Mouse (Mus musculus) kidney, adult 2 months (tissue): ENCODE data around the gene Defb25. TPM values are rescaled to one million over a fixed set of nuclear protein-coding genes. Genes with fewer than 3 reads are reported as not detected.

Source experiments
- DNase-seq: peaks from one replicate; pipeline ENCODE4 v3.0.0; 2021
- H3K27ac ChIP-seq: fragments of 200-500 bp; 2 replicates; pipeline ENCODE4 v1.5.1; 2012; ENCODE audit warnings: low read depth, low read length, control low read depth, inconsistent platforms; ENCODE audit not compliant: insufficient read depth
- H3K27me3 ChIP-seq: fragments of 200-500 bp; replicated peaks from 2 replicates; pipeline ENCODE4 v1.6.1; 2012; ENCODE audit warnings: mild to moderate bottlenecking, moderate library complexity, low read length, inconsistent platforms; ENCODE audit not compliant: control insufficient read depth, insufficient read depth
- H3K36me3 ChIP-seq: fragments of 200-500 bp; 2 replicates; pipeline ENCODE4 v1.6.1; 2012; ENCODE audit warnings: mild to moderate bottlenecking, moderate library complexity, low read length, inconsistent platforms; ENCODE audit not compliant: control insufficient read depth, insufficient read depth
- H3K4me1 ChIP-seq: fragments of 200-500 bp; 2 replicates; pipeline ENCODE4 v1.6.1; 2011; ENCODE audit warnings: low read length; ENCODE audit not compliant: control insufficient read depth, insufficient read depth
- H3K4me3 ChIP-seq: fragments of 200-500 bp; 2 replicates; pipeline ENCODE4 v1.5.1; 2011; ENCODE audit warnings: mild to moderate bottlenecking, low read depth, low read length, control low read depth; ENCODE audit not compliant: insufficient read depth
- CTCF ChIP-seq: fragments of 200-500 bp; conservative IDR thresholded peaks from 2 replicates; pipeline ENCODE4 v1.5.1; 2011; ENCODE audit warnings: low read depth, mild to moderate bottlenecking, control low read depth, low read length, moderate library complexity, mixed read lengths; ENCODE audit not compliant: insufficient read depth, insufficient read length
- POLR2A ChIP-seq: fragments of 200-500 bp; IDR thresholded peaks from one replicate; pipeline ENCODE4 v1.6.1; 2011; ENCODE audit warnings: low read depth, low read length, control low read depth
- WGBS: fragments of 180-500 bp; shearing (Covaris S2); methylation state at CpG from one replicate; pipeline ENCODE4 v1.1.7; 2018; 5-methylcytosine and 5-hydroxymethylcytosine counted together
- polyA plus RNA-seq: library from polyadenylated mRNA; depleted of rRNA; stranded (reverse); fragments of >200 nt; gene quantifications from 2 replicates; pipeline ENCODE4 v1.2.3, GENCODE M21; 2012

Defb25 gene
- polyA plus RNA-seq, 1 experiment = 1.0 TPM

DNA sequence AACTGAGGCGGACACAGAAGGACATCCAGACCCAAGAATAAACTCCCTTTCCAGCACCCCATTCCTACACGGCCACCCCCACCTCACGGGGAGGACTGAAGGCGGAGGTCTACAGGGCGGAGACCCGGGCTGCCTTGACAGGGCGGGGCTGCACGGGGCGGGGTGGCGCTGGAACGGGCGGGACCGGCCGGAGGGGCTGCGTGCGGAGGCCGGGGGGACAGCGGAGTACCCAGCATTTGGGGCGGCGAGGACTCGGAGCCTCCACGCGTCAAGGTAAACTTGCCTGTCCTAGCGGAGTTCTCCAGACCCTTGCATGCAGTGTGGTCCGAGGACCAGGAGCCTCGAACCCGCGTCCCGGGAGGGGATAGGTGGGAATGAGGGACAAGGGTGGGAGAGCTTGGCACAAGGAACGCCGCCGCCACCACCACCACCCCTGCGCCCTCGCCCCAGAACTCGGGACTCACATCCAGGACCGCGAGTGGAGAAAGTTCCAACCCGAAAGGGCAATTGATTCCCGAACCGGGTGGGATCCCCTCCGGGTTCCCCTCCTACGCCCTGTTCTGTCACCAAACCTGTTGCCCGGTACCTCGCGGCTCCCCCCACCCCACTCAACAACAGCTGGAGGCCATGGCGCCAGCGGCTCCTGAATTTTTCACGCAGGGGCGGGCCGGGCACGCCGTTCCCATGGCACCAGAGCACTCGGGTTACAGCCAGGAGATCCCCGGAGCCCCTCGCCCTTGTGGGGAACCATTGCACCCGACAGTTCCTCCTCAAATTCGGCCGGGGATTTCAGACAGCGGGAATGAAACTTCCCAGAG, 4.1 kb upstream of the Defb25 start, which contains the start of gene Rem1:
Rem1 (plus strand) TSS at position 178 of the 818 bp plus-strand sequence.
- Histone ChIP-seq H3K27me3 (no peaks in the 10 kb centered on the region), H3K4me1 (no peaks in the 10 kb centered on the region), H3K4me3 (peak within 1 kb of the TSS; percentile 51), H3K36me3 (no peaks in the 10 kb centered on the region), H3K27ac (peak within 1 kb of the TSS; percentile 58)
- TF ChIP-seq POLR2A (no peak), CTCF (no peak)
- DNase-seq = peak; percentile 48
- WGBS = 2% methylated on average over 57 of the region's 59 CpGs

DNA sequence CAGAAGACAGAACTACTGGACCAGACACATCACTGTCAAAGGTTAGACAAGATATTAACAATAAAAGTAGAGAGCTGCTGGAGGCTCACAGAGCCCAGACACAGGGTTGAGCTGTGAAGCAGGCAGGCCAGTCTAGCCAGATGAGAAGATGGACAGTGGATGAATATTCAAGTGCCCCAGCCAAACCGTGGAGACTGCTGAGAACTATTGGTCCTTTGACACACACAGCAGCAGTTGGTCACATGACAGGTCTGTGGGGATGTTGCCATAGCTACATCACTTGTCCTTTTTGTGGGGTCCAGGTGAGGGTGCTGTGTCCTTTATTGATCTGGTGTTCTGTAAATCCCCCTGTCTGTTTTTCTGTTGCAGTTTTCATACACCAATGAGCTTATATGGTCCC, 2.4 kb upstream of the Defb25 start:
- TF ChIP-seq POLR2A = no peak
- no peak for TF ChIP-seq CTCF
- no peak overlapping the region for H3K4me3 ChIP-seq

DNA sequence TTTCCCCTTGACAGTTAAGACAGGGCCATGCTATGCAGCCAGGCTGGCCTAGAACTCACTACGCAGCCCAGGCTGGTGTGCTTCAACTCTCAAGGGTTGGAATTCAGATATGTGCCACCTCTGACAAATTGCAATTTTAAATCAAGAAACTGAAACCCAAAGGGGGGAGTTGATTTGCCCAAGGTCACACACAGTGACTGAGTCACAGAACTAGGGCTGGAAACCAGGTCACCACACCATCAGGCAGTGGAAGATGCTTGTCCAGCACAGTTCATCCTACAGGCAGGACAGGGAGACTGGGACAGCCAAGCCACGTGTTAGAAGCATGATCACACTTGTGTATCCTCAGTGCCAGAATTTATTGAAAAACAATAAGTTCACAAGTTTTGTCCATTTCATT, 1.7 kb upstream of the Defb25 start:
- Histone ChIP-seq H3K4me1 (no peaks in the 10 kb centered on the region), H3K4me3 (no peak overlapping the region), H3K27ac (no peak overlapping the region), H3K27me3 (no peaks in the 10 kb centered on the region), H3K36me3 (no peaks in the 10 kb centered on the region)
- 86% methylated on average over 2 of the region's 2 CpGs for WGBS
- TF ChIP-seq CTCF (no peak), POLR2A (no peak)
- DNase-seq = no peak

More for the DNA sequence above, 2.4 kb upstream of the Defb25 start:
- Histone ChIP-seq H3K27ac (no peak overlapping the region), H3K36me3 (no peaks in the 10 kb centered on the region), H3K27me3 (no peaks in the 10 kb centered on the region), H3K4me1 (no peaks in the 10 kb centered on the region)
- 26% methylated on average over 1 of the region's 1 CpGs for WGBS
- no peak for DNase-seq

DNA sequence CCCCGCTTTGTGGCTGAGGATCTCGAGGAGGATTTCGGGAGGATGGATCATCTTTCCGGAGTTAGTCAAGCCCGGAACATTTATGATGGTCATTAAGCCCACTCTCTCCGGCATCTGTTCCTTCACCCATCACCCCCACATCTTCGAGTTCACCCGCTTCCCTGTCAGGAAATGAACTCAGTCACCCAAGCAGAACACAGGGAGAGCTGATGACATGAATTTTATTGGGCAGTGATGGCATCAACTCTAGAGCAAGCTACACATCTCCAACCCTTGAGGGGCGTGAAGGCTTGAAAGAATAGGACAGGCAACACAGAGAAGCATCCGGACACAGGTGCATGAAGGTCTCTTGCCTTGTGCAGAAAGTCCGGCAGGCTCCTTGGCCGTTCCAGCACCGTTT, 702 bp downstream of the Defb25 start:
- DNase-seq = no peak
- Histone ChIP-seq H3K27me3 (no peaks in the 10 kb centered on the region), H3K4me1 (no peaks in the 10 kb centered on the region), H3K36me3 (no peaks in the 10 kb centered on the region), H3K4me3 (no peak overlapping the region), H3K27ac (no peak overlapping the region)
- TF ChIP-seq CTCF (no peak), POLR2A (no peak)
- WGBS = 28% methylated on average over 13 of the region's 13 CpGs

DNA sequence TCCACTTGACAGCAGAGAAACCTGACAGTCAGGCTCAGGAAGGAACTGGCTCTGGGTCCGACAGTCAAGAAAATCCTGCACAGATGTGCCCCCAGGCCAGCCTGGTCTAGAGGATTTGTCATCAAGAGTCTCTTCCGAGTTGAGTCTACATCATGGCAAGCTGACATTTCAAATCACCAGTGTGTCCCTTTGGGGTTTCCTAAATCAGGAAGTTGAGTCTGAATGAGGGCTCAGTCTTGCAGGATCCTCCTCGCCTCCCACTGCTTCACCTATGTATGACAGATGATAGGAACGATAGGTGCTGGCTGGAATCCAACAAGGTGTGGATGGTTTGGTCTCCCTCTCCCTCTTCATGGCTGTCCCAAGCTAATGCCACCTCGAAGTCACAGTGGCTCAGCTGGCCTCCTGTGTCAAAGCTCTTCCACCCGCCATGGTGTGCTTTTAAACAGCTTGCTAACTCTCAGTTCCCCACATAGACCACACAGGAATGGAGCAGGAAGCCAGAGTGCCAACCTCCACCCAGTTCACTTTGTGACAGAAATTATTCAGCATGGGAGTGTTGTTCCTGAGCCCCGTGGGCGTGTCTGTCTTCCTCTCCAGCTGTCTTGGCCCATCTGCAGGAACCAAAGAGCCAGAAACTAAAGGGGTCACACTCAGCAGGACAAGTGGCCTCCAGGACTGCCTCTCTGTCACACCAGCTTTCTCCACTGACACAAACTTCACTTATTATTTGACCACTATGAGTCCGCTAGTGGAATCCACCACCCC, 2.3 kb downstream of the Defb25 start:
- Histone ChIP-seq H3K4me1 (no peaks in the 10 kb centered on the region), H3K36me3 (no peaks in the 10 kb centered on the region), H3K27ac (no peak overlapping the region), H3K4me3 (no peak overlapping the region), H3K27me3 (no peaks in the 10 kb centered on the region)
- WGBS = 55% methylated on average over 9 of the region's 9 CpGs
- no peak for TF ChIP-seq CTCF
- TF ChIP-seq POLR2A = no peak
- DNase-seq = peak; percentile 36

DNA sequence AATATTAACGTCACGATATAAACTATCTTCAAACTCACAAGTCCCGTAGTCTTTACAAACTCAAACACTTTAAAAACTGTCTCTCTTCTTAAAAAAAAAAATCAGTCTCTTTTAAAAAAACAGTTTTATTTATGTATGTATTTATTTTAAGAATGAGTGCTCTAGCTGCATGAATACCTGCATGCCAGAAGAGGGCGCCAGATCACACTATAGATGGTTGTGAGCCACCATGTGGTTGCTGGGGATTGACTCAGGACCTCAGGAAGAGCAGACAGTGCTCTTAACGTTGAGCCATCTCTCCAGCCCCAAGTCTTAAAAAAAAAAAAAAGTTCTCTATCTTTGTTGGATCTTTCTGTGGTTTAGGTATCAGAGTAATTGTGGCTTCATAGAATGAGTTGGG, 5.5 kb downstream of the Defb25 start:
- Histone ChIP-seq H3K27me3 (no peaks in the 10 kb centered on the region), H3K4me3 (no peak overlapping the region), H3K4me1 (no peaks in the 10 kb centered on the region), H3K36me3 (no peaks in the 10 kb centered on the region), H3K27ac (no peak overlapping the region)
- 77% methylated on average over 5 of the region's 5 CpGs for WGBS
- DNase-seq = no peak
- TF ChIP-seq CTCF (peak; percentile 49), POLR2A (no peak)

DNA sequence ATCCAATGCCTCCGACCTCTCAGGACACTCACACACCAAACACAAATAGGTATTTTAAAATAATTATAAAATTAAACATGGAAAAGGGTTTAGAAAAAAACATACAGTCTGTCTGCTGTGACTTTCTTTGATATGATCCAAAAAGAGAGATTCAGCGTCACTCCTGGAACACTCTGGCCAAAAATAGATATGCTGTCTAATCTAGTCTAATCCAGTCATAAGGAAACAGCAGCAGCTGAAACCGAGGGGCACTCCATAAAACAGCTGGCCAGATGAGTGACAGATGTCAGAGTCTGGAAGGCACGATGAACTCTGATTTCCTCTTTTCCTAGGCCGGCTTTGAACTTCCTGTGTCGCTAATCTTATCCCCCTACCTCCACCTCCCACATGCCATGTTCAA, 6.4 kb downstream of the Defb25 start:
- Histone ChIP-seq H3K27me3 (no peaks in the 10 kb centered on the region), H3K27ac (no peak overlapping the region), H3K4me1 (no peaks in the 10 kb centered on the region), H3K4me3 (no peak overlapping the region), H3K36me3 (no peaks in the 10 kb centered on the region)
- DNase-seq = no peak
- 66% methylated on average over 6 of the region's 6 CpGs for WGBS
- TF ChIP-seq CTCF = no peak
